Mouse (Mus musculus) left cerebral cortex, adult 11 months (tissue): ENCODE measurements around the gene Phrf1.

Experiments
- DNase-seq: peaks from one replicate; pipeline ENCODE4 v3.0.0; 2022; ENCODE audit warnings: low spot score

Gene Phrf1

GRCm38 (mm10) chr7:141228279-141229067 lies at the start of gene Phrf1:
TSS of gene Phrf1 (plus strand) at chr7:141228784.
- DNase-seq, result peak; percentile 79

DNA sequence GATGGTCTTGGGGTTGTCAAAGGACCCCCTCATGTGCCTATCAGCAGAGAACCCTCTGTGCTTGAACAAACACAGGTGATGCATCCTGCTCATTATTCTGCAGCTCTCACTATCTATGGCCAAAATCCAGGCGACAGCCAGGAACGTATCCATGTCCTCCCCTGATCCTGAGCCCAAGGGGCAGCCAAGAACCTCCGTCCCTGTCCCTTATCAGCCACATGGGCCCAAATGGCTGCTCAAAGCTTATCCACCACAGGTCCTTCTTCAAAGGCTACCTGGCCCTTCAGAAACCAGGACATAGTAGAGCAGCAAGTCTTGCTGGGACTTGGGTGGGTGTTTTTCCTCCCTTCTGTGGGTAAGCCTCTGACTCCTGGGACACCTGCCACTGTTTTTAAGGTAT lies 40.4 kb upstream of the Phrf1 start:
- no peak for DNase-seq

DNA sequence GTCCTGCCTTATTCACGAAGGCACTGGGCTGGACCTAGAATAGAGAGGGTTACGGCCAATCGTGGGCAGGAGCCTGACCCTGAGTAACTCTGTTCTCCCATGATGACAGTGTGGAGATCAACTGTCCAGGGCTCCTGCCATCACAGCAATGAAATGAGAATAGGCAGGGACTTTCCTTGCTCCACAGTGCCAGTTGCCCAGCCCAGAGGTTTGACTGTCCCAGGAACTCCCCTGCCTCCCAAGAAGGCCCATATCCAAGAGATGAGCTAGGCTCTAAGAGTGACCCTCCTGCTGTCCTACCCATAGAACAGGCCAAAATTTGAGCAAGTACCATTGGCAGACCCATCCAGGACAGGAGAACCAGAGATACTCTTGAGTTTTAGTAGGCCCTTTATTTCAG lies 39.9 kb upstream of the Phrf1 start:
- DNase-seq, result no peak

DNA sequence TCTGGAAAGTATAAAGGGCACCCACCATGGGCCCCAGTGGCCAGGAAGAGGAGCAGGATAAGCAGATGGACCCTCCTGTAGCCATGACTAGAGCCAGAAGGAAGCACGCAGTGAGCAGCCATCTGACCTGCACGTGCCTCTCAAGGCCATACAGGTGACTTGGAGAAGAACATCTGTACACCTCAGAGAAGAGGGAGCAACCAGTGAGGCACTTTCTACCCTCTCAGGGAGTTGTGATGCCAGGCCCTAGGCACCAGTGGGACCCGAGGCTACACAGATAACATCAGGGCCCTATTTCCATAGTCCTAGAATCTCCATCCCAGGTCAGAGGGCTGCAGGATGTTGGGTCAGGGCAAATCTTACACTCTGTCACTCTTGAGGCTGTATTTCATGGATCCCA lies 38.4 kb upstream of the Phrf1 start:
- DNase-seq, result no peak

DNA sequence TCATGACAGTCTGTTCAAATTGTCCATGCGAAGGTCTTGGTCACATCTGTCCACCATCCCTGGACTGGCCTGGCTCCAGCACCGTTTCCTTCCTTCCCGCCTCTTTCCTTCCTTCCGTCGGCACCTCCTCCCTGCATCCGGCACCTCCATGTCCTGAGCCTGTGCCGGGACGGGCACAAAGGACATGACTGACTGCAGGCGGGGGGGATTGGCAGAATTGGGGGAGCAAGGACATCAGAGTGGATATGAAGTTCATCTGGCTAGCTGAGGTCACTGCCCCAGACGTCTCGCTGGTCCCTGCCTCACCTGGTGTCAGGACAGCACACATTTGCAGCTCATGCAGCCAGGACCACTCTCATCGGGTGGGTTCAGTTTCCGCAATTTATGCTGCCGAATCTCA lies 37.5 kb upstream of the Phrf1 start:
- DNase-seq, result no peak

- no peak for DNase-seq
Measured at GRCm38 (mm10) chr7:141191796-141192685, 36.5 kb upstream of the Phrf1 start.

GRCm38 (mm10) chr7:141192776-141193347 lies 35.7 kb upstream of the Phrf1 start:
- DNase-seq, result no peak

DNA sequence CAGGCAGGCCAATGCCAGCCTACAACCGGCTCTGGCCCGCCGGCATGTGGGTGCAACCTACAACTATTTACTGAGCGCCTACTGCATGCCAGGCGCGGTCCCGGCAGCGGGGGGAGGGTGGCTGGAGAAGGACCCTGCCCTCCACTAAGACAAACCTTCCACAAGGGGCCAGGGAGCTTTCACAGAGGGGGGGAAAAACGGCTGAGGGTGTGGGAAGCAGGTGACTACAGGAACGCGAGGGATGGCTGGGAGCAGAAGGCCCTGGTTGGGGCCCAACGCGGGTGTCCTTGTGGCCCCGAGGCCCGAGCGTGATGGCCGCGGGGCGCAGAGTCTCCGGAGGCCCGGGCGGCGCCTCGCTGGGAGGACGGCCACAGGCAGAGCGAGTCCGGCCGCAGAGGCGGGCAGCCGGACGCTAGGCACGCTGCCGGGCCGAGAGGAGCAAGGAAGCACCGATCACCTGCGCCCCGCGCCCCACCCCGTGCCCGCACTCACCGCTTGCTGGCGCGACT lies 35.2 kb upstream of the Phrf1 start:
- DNase-seq, result no peak

GRCm38 (mm10) chr7:141193948-141194347 lies 34.6 kb upstream of the Phrf1 start, which contains the start of the genes Hras and Lrrc56:
TSS of gene Hras (minus strand) at chr7:141194005.
TSS of gene Lrrc56 (plus strand) at chr7:141194157.
- peak; percentile 95 for DNase-seq

DNA sequence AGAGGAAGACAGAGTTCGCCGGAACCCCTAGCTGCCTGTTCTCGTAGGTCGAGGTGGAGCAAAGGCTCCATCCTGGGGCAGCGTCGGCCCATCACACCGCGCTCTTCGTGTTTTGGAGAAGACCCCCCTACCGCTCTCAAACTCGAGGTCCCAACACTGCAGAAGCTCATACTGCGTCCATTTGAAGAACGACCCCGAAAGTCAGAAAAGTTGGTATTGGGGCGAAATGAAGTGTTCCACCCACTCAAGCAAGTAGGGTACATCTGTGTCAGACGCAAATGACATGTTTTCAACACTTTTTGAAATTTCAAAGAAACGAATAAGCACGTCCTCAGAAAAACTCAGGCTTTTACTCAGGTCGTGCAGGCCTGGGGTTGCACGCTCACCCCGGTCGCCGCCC lies 34.2 kb upstream of the Phrf1 start:
- no peak for DNase-seq

- DNase-seq, result peak; percentile 77
Measured at GRCm38 (mm10) chr7:141194830-141195229, 33.8 kb upstream of the Phrf1 start.

GRCm38 (mm10) chr7:141195754-141196153 lies 32.8 kb upstream of the Phrf1 start:
- no peak for DNase-seq

GRCm38 (mm10) chr7:141196619-141197282 lies 31.8 kb upstream of the Phrf1 start:
- no peak for DNase-seq

- DNase-seq, result no peak
Measured at GRCm38 (mm10) chr7:141198121-141198520, 30.5 kb upstream of the Phrf1 start.

GRCm38 (mm10) chr7:141204546-141204945 lies 24.0 kb upstream of the Phrf1 start:
- DNase-seq, result no peak

GRCm38 (mm10) chr7:141205504-141205903 lies 23.1 kb upstream of the Phrf1 start:
- DNase-seq, result no peak

DNA sequence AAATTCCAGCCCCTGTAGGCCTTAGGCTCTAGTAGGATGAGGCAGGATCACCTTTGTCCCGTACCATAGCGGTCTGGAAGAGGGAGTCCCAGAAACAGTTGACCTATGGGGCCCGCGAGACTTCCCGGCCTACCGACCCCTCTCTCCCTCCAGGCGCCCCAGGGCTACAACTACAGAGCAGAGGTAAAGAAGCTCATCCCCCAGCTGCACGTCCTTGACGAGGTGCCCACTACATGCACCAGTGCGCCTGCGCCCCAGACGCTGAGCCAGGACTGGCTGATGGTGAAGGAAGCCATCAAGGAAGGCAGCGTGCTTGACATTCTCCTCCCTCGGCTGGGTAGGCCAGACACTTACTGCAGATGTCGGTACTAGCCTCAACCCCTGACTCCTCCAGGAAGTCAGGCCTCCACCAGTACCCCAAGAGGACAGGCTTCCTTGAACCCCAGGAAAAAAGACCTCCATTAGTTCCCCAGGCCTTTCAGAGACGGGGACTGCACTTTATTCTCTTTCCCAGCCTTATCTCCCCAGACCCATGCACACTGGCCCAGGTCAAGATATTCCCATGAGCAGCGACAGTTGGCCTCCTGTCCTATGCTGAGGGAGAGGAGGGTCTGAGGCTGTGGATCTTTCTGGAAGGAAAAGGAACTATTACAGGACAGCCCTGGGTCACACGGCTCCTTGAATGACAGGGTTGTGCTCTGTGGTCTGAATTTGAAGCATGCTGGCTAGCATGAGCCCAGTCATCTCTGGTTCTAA lies 22.2 kb upstream of the Phrf1 start:
- no peak for DNase-seq

DNA sequence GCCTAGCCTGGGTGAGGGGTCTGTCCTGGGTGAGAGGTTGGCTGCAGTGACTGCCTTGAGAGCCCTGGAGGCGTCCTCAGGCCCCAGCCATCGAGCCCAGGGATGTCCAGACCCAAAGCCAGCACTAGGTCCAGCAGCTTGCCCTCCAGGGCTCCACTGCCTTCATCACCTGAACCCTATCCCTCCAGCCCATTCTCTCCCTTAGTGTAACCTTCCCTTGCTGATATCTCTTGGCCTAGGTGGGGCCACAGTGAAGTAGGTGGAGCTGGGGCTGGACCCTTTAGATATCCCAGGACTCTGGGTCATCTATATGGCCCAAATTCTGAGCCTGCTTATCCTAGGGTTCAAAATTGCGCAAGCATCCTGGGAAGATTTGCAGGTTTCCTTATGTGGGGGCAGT lies 19.1 kb upstream of the Phrf1 start:
- no peak for DNase-seq

GRCm38 (mm10) chr7:141210137-141210536 lies 18.4 kb upstream of the Phrf1 start:
- no peak for DNase-seq

GRCm38 (mm10) chr7:141210606-141211131 lies 17.9 kb upstream of the Phrf1 start:
- DNase-seq, result no peak

DNA sequence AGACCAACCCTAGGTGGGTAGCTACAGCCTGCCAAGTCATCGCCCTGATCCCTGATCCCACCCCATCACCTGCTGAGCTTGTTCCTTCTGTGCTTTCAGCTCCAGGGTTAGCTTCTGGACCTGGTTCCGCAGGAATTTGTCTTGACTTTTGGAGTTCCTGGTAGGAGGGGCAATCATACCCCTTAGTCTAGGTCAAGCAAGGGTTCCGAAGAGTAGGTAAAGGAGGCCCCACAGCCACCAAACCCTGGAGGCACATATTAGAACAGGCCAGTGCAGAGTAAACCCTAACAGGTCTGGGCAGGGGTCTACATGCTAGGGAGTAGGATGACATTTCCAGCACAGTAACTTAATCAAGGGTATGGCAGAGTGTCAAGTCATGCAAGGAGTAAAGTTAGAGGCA lies 15.5 kb upstream of the Phrf1 start:
- no peak for DNase-seq
